Mouse (Mus musculus) neural tube, embryonic 10.5 days (tissue): Measurements from ENCODE around the gene Uts2r.

Experiments
- DNase-seq: peaks from one replicate; pipeline ENCODE4 v3.0.0-alpha.2; 2017; ENCODE audit warnings: low spot score; ENCODE audit errors: extremely low spot score

Gene Uts2r

GRCm38 (mm10) chr11:121160636-121161346 is 720 bp downstream of the Uts2r start:
- DNase-seq, result no peak

DNA sequence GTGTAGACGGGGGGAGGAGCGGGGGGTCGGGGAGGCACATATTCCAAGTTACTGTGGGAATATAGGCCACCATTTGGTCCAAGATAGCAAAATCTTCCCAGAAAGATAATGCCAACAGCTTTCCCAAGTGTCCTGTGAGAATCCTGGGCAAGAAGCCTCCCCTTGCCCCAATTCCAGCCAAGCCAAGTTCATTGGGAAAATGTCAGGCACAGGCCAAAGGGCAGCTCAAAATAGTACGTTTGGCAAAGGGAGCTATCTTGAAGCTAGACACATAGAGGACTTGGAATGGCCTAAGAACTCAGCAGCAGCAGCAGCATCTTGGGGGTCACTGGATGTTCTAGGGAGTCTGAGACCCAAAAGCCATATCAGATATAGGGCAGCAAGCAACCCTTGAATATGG is 3.7 kb downstream of the Uts2r start:
- no peak for DNase-seq

DNA sequence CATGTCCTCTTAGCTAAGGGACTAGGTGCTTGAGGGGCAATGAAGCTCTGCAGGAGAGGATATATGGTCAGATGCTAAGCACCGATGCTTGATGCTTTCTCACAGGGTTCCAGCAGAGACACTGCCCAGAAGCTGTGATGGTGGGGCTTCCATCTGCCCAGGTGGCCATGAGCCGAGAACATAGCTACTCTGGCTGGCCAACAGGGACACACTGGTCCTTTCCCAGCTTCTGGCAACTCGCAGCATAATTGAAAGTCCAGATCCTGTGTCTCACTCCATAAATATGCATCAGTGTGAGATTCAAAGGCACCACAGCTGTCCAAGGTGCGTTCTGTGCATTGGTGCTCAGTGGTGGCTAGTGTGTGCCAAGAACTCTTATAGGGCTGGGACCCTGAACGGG is 13.1 kb downstream of the Uts2r start:
- DNase-seq, result no peak

DNA sequence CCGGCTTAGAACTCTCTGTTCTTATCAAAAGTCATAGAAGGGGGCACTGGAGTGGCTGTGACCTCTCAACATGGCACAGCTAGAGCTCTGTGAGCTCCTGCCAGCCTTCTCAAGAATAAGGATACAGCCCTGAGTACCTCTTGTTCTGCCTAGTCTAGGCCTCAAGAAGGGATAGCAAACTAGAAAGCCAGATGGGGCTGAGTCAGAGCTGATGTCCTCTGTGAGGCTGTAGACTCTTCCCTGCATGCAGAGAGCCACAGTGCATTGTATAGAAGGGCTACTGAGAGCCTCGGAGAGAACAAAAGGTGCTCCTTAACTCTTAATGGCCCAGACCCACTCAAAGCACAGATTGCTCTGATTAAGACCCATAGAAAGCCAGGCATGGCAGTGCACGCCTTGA is 14.2 kb downstream of the Uts2r start:
- DNase-seq, result no peak

DNA sequence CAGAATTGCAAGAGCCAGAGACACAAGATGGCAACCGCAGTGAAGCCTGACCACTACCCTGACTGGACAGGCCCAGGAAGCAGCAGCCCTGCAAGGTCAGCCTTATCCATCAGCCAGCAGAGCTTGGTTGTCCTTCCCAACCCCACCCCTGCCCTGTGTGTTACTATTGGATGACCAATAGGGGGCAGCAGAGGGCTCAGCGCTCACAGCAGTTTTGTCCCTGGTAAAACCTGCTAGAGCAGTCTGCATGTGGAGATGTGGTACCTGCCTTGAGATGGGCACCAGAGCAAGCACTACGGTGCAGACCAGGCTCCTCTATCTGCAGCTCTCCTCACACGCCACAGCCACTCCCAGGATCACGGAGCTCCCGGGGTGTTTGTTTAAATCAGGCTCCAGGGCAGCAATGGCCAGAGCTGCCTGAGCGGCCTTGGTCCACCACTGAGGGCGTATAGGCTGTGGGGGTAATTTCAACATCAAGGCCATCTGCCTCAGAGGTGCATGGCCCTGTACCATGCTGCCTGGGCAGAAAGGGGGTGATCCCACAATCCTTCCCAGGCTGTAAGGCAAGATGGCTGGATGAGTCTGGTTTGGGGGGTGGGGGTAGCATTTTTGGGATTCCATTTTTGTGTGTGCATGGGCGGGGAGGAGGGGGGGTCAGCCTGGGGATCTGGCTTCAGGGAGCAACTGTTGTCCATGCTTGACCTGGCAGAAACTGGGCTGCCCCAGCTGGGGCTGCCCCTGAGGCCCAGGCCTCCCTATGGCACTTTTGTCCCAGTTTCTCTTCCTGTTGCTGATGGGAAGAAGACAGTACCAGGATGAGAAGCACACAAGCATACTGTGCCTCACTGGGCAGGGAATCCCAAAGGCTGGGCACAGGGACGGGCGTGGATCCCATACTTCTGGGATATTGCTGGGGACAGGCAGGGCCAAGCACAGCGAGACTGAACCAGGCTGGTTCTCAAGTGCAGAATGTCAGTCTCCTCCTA is 16.5 kb downstream of the Uts2r start:
- DNase-seq, result peak; percentile 60

DNA sequence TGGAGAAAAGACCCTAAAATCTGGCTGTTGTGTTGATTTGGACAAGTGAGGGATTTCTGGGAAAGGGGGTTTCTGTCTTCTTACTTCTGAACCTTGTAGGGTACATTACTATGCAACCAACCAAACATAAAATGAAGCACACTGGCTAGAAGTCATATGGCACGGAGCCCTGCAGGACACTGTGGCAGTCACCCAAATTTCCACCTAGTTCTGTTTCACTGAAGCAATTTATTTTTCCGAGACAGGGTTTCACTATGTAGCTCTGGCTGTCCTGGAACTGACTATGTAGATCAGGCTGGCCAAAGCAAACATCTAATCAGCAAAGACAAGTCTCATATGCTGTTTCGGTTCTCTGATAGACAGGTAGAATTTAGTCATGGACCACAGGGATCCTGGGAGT is 29.6 kb downstream of the Uts2r start:
- DNase-seq, result no peak

DNA sequence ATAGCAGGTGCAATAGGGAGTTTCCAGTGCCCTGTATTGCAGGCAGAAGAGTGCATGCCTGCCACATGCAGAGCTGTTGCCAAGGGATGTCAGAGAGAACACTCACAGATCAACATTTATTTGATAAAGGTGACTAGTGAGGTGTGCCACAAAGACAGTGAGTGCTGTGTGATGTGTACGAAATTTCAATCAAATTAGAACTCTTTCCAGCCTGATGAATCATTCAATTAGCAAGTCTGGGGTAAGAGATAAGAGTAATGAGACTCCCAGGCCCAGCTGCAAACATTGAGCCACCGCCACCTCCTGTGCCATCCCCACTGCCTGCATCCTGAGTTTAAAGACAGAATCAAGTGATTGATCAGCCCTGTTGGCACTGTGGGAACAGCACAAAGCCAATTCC is 32.7 kb downstream of the Uts2r start:
- DNase-seq, result no peak

DNA sequence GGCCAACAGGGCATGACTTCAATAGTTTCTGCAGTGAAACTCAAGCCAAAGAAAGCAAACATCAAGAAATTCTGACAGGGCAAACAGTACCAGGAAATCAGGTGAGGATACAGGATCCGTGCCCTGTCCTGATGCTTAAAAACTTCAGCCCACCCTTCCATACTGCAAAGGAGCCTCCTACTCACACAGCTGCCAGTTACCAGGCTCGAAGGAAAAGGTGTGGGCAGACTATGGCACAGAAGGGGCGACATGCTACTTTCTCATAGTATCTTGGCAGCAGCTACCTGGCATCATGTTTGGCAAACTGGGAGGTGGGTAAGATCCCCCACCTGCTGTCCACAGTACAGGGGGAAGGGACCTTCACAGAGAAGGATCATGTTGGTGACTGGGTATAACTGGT is 33.3 kb downstream of the Uts2r start:
- DNase-seq, result no peak

DNA sequence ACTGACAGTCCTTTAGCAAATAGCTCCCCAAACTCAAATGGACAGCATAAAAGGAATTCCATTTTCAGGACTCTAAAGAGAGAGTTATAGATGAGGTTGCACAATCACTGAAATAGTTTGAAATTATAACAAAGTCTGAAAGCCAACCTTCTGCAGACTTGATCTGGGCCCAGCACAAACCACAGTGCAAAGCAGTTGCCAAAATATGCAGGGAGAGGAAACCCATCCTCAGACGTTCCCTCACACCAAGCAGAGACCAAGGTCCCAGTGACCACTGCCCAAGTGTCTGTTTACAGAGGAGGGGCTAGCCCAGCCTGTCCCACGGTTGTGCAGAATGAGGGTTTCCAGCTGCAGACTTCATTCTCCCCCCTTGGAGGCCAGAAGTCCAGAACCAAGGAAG is 38.6 kb downstream of the Uts2r start:
- DNase-seq, result no peak

DNA sequence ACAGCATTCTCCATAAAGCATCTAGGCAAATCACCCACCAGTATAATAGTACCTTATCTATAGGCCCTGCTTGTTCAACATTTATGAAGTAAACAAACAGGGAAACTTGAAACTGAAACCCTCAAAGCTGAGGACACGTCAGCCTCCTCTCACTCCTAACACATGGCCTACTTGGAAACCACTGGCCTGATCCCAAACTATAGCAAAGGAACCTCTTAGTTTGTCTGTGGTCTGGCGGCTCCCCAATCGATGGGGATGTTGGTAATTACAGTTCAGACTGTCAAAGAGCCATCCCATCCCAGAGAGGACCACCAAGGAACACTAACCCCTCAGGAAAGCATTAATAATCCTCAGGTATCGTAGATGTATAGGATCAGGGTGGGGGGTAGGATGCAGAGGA is 39.8 kb downstream of the Uts2r start:
- DNase-seq, result no peak

- no peak for DNase-seq
These were observed 40.7 kb downstream of the Uts2r start for GRCm38 (mm10) chr11:121200781-121201180.

DNA sequence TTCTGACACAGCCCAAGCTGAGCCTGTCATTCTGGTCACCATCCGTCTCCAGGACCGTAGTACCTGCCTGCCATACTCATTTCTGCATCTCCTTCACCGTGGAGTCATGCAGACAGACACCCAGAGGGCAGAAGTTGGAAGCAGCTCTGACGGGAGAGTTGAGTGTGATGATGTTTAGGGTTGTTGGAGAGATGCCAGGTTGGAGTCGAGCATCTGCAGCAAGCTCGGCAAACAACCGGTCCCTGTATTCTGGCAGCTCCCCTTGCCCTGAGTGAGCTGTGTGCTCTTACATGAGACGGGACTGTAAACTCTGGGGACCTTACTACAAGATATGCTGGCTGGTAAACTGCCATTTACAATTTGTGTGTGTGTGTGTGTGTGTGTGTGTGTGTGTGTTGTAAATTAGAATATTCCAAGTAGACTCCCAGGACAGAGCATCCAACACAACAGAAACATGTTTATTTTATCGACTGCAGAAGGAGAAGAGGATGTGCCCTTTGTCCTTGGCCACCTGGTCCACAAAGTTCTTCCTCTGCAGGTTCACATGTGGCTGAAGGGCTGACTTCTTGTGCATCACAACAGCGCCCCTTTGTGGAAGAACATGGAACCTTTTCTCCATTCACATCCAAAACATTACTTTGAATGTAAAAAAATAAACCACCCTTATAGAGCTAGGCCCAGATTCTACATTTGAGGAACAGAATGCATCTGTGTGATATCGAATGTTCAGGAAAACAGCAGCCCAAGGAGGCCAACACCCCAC is 41.5 kb downstream of the Uts2r start:
- no peak for DNase-seq

DNA sequence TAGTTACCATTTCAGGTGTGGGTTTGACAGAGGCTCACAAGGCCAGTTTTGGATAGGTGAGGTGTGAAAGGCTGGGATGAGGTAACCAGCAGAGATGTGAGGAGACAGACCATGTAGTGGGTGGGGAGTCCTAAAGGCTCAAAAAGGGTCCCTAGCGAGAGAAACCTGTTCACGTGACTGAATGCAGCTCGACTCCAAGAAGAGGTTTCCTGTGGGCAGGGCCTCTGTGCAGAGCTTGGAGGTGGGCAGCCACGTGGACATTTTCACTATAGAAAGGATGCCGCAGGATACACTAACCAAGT is 43.7 kb downstream of the Uts2r start:
- DNase-seq, result no peak

GRCm38 (mm10) chr11:121204161-121205006 is 44.3 kb downstream of the Uts2r start, which contains the start of the genes Hexdc and Ogfod3:
Gene Hexdc, plus strand, starts transcription at chr11:121204433.
Gene Ogfod3, minus strand, starts transcription at chr11:121204711.
- peak; percentile 98 for DNase-seq
